Mouse (Mus musculus) ovary, postnatal 10 days (tissue): Measurements from ENCODE around the gene Pacrg.

Experiments used
- DNase-seq: peaks from one replicate; pipeline ENCODE4 v3.0.0; 2022; ENCODE audit warnings: low spot score

The Pacrg gene

DNA sequence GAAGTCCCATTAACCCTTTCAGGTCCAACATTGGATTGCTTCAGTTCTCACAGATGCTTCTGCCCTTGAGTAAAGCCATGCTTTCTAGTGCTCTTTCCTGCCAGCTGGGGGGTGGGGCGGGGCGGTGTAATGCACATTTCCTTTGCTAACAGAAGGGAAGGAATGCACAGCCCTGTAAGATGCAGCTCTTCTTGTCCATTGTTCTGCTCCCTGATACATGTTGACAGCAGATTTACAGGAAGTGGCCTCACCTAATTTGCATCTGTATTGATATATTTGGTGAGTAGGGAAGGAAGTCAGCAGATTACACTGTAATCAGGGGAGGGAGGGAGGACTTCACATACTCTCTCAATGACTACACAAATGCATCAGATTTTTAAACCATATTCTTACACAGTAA lies 100.0 kb downstream of the Pacrg start:
- no peak for DNase-seq

DNA sequence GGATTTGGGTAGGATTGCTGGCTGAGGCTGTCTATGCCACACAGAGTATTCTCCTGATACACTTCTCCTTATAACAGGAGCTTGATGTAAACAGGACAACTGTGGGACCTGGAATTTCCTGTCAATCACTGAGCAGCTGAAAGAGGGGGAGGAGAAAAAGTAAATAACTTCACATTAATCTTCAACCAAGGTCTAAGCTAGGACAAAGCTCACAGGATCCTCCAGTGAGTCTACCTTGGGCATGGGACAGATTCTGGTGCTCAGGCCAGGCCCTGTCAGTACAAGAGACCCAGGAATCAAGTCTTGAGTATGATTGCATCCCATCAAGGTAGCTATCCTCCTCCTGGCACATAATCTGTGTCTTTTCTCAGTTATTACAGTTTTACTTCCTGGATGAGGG lies 102.1 kb downstream of the Pacrg start:
- DNase-seq: no peak

DNA sequence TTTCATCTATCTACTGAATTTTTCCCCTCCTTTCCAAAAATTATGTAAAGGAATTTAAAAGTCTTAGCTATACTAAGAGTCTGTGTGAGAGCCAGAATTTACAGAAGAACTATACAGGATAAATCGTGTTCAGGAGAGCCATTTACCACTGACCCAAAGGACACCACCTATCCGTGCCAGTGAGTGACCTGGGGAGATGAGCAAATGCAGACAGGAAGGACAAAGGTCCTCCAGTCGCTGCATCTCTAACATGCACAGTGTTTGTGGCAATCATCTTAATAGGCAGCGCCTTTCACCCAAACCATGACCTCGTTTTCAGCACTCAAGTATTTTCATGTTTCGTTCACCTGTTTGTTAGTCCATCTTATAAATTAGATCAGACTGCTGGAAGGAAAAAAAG lies 105.4 kb downstream of the Pacrg start:
- DNase-seq: no peak

DNA sequence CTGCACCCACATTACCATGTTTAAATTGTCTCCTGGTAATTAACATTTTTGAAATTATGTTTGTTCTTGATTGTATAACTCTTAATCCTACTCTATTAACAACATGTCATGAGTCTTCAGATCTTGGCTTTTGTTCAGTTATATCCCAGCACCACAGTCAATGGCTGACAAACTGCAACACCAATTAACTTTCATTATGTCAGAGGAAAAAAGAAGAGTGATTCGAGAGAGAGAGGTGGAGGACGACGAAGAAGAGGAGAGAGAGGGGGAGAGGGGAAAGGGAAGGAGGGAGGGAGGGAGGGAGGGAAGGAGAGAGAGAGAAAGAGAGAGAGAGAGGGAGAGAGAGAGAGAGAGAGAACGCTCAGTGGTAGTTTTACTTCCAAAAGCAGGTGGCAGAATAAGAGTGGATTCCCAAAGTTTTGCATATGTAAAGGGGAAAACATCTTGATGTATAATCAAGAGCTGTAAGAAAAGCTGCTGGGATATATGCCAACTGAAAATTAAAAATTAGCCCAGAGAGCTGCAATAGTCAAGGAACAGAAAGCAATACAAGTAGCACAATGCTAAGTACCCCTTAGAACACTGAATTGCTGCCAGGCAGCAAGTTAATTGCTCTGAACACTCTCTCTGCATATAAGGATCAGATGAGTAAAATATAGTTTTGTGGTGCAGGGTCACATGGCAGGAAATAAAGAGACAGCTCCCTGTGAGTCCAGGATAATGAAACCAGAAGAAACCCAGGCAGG lies 107.6 kb downstream of the Pacrg start:
- DNase-seq: no peak

DNA sequence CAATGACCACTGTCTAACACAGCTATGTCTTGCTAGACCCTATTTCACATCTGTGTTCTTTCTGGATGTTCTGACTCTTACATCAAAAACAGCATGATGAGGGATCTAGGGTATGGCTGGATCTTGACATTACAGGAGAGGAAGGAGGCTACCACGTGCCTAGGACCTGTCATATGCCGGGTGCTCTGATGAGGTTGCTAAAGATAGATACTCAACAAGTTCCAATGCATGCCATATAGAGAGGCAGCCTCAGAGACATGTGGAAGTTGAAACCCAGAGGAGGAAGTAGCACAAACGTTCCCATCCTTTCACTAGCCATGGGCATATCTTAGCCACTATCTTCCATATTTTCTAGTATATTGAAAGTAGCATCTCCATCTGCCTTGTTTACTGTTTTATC lies 115.3 kb downstream of the Pacrg start:
- no peak for DNase-seq

DNA sequence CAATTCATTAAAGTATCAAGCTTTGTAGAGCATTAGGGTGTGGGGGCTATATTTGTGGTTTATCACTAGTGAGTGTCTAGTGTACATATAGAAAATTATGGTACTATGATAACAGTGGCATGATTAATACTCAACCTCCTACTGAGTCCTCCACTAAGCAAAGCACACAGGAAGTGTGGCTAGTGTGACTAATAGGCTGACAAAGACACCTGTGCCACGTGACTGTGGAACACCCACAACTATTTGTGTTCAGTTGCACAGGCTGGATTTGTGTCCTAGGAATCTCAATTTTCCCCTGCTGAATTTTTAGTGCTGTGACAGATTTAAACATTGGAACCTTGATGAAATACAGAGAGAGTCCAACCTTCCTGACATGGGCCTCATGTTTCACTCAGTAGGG lies 118.5 kb downstream of the Pacrg start:
- no peak for DNase-seq

DNA sequence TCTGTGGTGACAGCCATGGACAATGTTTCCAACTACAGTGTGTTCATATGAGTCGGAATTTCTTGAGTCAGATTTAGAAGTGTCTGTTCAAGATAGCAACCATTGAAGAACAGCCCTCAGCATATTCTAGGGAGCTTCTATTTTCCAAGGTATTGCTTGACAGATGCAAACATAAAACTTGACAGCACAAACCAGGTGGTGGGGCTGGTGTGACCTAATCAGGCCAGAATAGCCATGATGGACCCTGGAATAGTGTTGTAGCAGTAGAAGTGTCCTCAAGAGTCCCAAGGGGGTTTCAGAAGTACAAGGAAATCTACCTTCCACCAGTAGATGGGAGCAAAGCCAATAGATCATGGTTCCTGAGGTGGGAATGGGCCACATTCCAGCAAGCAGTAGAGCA lies 123.0 kb downstream of the Pacrg start:
- no peak for DNase-seq

DNA sequence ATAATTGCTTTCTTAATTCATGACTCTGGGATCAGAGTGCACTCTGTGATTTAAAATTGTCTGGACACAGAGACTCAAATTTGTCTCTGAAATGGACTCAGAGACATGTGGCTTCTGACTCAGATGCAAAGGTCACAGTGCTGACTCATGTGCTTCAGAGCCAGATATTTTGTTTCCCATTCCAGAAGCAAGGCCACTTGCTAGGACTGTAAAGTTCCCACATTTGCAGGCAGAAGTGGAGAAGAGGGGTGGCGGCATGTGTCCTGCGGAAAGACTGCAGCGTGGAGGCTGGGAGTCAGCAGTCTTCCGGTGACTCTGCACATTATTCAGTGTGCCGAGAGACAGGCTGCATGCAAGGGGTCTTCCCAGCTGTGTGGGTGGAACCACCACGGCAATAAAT lies 137.3 kb downstream of the Pacrg start:
- no peak for DNase-seq

DNA sequence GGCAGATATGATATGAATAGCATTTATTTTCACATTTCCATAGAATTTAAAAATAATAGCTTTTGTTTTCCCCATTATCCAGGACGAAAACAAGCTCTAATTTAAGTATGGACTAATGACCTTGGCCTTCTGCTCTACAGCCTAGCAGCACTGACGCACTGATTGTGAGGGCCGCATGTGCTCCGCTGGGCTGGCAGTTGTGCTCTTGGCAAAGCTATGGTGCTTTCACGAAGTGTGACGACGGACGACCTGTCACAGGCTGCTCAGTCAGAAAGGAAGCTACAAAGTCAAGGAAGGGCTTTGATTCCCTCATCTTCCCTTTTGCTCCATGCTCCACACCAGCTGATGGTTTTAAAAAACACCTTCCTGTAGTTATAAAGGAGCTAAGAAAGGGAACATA lies 142.1 kb downstream of the Pacrg start:
- no peak for DNase-seq

DNA sequence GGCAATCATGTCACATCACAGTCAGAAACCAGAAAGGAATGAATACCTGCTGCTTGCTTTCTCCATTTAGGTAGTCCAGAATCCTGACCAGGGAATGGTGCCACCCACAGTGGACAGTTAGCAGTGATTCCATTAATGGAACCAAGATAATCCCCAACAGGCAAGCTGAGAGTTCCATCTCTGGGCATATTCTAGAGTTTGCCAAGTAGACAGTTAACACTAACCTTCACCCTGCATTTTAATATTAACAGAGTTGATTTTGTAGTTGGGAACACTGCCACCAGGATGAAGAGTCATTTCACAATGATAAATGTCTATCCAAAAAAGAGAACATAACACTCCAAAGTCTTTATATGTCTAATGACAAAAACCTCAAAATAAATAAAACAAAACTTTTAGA lies 144.7 kb downstream of the Pacrg start:
- DNase-seq: no peak

DNA sequence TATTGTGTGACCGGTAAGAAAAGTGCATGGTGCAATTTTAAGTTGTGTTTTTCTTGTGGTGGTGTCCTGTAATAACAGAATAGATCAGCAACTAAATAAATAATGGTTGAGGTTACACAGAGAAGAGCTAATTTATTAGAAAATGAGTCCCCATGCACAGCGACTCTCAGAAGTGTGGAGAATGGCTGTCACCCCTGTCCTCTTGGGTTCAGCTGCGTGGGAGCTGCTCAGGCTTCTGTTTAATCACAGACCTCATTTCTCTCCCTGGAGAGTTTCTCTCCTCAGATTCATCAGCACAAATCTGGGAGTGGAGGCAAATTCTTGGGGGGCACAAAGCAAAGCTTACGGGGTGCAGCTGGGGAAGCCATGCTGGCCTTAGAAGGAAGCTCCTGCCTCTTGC lies 163.0 kb downstream of the Pacrg start:
- DNase-seq: no peak

DNA sequence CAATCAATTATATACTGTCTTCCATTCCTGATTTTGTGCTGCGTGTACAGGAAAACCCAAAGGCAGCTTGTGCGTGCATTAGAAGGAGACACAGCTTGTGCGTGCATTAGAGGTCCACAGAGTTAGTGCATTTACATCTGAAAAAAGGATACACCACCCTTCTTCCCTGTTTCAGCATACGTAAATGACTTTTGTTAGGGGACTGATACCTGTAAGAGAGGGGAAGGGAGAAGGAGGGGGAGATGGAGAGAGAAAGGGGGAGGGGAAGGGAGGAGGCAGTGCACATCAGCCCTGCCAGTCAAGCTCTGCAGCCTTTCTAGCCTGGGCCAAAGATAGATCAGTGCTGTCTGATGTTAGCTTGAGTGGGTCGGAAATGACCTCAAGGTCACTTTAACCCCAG lies 164.6 kb downstream of the Pacrg start:
- DNase-seq: no peak

DNA sequence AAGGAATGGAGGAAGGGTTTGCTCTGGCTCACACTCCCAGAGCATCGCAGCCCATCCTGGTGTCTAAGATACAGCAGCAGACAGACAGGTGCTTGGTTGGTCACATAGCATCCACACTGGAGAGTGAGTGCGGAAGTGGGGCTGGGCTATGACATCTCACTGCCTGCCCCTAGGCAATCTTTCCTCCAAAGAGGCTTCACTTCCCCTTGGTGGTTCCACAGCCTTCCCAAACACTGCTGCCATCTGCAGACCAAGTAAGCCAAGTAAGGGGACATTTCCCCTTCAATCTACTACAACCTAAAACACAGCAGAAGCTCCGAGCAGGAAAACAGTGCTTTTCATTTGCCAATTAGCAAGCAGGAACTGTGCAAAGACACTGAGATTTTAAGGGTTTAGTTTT lies 165.1 kb downstream of the Pacrg start:
- DNase-seq: no peak

DNA sequence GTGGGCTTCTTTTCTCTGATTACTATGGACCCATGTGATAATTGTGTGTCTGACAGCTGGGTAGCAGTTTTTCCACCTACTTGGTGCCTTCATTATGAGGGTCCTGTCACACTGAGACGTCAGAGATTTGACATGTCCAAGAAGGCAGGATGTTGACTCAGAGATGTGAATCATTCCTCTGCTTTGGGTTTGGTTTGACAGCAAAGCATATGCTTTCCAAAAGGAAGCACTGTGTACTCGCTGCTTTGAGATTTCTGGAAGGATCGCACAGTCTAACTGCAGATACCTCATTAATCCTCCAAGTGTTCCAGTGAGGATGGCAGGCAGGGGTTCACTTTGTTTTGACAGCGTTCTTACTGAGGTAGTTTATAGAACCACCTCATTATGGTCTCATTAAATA lies 178.8 kb downstream of the Pacrg start:
- no peak for DNase-seq

DNA sequence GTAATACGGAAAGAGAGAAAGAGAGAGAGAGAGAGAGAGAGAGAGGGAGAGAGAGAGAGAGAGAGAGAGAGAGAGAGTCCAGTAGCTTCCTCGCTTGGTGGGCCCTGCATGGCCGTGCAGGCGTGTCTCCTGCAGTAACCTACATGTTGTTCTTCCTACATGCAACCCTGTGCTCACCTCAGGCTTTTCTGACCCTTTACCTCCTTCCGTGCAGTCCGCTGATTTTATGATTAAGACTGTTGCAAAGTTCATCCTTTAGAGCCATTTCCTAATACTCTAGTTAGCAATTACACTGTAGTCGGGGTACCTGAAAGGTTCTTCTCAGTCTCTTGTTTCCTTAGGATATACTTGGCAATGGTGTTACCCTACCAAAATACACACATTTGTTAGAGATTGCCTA lies 196.5 kb downstream of the Pacrg start:
- DNase-seq: no peak

DNA sequence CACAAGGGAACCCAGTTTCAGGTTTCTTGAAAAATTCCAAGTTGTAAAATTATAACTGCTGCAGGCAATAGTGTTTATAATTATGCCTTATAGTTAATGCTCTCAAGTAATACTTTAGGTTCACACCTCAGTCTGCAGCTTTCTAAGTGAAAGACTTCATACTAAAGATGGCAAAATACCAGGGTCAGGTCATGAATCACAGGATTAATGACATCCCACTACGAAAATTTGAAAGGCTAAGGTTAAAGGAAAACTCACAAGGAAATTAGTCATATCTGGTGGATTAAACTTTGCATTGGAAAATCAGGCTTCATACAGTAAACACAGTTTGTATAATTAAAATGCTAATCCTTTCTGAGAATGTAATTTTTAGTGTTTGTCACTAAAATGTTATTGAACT lies 200.3 kb downstream of the Pacrg start:
- no peak for DNase-seq

DNA sequence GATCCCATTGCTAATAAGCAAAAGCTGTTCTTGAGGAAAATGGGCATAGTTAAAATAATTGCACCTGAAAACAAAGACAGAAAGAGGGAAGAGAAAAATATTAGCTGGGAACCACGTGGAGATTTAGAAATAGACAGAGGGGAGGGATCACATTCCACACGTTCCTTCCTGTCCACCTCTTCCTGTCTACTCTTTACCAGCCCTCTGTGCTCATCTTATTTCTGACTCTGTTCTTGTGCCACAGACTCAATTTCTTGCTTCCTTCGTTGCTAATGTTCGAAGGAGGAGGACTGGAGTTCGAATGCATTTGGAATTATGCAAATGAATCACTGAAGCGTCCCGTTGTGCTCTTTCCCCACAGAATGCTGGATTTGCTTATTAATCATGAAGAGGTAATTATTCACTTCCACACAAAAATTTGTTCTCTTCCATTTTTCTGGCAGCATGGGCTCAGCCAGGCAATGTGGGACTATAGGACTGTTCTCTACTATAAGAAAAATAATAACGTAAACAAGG lies 204.1 kb downstream of the Pacrg start:
- DNase-seq: no peak

DNA sequence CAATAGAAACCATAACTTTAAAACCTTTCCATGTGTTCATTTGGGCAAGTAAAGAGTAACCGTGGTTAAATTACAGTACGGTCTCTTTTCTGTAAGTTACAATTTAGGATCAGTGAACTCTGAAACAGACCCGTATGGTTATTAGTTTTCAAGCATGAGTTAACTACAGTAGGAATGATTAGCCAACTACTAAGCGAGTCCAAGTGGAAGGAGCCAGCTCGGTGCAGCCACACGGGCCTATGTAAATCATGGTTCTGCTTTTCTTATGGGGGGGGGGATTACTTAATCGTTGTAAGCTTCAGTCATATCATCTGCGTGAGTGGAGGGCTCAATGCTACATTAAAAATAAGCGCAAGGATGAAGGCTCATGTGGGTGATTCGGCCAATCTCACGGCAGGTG lies 204.6 kb downstream of the Pacrg start:
- no peak for DNase-seq

DNA sequence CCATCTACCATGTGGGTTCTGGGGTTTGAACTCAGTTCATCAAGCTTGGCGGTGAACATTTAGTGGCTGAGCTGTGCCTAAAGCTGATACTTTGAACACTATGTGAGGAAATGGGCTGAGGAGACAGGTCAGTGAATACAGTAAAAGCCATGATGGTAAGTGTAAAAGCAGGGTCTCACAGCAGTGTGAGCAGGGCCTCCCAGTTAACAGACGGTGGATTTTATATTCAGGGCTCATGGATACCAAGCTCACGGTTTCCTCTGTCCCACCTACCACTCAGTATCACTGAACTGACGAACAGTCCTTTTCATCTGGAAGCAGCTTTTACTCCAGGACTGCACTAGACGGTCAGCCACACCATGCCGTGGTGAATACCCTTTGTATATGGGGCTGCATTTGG lies 205.1 kb downstream of the Pacrg start:
- no peak for DNase-seq

DNA sequence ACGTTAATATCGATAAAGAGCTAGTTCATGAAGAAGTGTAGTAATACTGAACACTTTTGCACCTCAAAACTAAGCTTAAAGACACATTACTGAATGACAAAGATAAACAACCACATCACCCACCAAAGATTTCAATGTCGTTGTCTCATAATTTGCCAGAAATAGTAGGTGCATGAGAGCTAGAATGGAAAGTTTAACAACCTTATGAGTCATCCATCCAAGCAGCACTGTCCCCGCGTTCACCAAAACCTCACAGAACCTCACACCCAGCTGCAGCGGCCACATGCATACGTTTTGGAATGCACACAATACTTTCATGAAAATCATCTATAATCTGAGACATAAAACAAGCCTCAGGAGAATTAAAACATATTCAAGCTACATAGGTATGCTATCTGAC lies 206.3 kb downstream of the Pacrg start:
- DNase-seq: no peak

DNA sequence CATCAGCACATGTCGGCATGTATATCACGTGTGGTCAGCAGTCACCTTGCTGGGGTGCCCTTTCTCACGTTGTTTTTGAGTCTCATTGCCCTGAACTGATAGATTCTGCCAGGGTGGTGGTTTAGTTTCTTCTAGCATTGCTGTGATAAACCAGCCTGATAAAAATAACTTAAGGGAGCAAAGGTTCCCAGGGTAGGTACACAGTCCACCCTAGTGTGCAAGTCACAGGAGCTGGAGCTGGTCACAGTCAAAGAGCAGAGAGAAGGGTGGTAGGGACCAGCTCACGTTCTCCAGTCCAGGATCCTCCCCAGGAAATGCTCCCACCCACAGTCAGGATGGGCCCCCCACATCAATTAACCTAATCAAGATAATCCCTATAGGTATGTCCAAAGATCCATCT lies 211.9 kb downstream of the Pacrg start:
- no peak for DNase-seq

DNA sequence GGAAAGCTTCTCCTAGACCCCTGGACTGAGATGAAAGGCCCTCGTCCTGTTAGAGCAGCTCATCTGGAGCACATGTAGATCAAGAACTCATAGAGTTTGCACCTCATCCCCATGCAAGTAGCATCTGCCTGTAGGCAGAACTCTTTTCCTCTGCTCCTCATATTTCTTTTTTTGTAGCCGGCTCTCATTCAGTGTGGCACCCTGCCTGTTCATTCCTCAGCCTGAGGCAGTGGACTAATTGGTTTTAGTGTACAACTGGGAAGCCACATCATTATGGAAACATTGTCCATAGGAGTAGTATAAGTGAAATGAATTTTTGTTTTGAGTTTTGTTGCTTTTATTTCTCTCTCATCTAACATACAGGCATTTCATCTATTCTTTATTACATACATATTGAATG lies 212.6 kb downstream of the Pacrg start:
- DNase-seq: no peak

DNA sequence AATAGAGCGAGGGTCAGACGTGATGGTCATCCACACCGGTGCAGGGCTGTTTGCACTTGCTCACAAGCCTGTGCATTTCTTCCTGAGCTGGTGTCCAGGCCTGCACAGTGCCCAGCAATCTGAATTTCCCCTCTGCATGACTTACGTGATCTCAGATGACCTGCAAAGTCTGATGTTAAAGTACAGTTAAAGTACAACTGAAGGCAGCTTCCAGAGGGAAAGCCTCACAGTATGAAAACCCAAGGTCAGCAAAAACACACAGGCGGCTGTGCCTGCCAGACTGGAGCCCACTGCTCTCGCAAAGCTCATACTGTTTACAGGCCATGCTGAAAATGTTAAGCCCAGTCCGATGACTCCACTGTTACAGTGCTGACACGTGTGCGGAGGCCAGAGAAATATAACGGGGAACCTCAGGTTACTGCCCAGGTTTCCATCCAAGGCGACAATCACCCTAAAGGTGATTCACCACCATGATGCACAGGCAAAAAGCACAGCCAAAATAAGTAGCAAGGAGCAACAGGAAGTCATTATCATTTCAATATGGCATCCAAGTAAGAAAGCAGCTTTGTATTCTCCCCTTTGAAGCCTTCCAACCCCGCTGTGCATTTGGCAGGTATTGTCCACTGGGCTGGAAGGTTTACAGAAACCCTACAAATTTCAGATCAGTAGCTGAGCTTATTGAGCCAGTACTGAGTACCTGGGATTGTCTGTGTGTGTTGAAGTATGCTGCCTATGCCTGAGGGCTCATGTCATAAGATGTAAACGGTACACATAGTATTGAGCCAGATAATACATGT lies 213.6 kb downstream of the Pacrg start:
- DNase-seq: no peak
